Comparison of ENCODE assay signal across 8 mouse cellular contexts in the genomic region with DNA sequence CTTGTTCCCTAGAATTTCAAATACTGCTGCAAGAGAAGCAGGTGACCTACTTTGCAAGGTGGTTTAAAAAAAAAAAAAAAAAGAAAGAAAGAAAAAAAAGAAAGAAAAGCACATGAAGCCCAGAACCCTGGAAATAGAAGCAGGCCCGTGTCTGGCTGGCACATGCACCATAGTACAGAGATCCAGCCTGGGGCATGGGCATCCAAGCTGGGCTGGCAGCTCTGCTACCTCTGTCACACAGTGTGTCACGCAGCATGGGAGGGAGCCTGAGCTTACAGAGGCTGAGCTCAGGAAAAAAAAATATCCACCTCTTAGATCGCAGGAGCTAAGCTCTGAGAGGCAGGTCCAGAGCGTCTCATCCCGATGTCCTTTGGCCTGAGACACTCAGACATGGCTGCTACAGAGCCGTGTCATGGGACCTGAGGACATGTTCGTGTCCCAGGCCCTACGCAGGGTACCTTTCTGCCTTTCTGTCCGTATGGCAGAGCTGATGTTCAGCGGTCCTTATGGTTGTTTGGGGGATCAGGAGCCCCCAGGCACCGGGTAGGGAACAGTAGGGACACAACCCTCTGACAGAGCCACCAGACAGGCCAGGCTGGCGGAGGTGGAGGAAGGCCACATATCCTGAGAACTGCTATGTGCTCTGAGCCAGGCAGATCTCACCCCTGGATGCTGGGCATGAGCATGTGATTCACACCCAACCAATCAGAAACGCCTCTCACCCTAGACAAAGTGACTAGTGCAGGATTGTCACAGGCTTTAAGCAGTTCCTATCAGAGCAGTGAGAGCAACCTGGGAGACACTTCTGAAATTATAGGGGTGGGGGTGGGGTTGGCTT.
A peak's percentile ranks its signal among the peaks of the same experiment; 100 is the strongest.
DNase-seq lines count a peak whose midpoint lies in the region; ATAC-seq and TF ChIP-seq lines count a peak whose summit lies in the region.
"Had no signal": no experiment of that assay in that cellular context is flagged by ENCODE, and none has a peak within 500 bp of the region (broad histone marks: within the 10 kb centered on the region; RNA-seq: fewer than 3 reads in every experiment).

No protein-coding gene starts in this region.

- TF ChIP-seq RAD21 in MEL (IDR thresholded peaks at IDR 0.05; ENCODE audit: low read depth, low read length): no peak

- no peak overlapping the region for H3K9ac ChIP-seq in MEL (ENCODE audit: control insufficient read depth, low read depth, low read length, poor library complexity, severe bottlenecking)
- H3K9ac ChIP-seq in forebrain, postnatal 0 days: 0 out of 2 replicates have a peak overlapping the region, but pooled peaks have one; percentile 37
- peak overlapping the region; percentile 55 for H3K9ac ChIP-seq in midbrain, embryonic 13.5 days (replicated peaks)

- TF ChIP-seq CTCF in MEL (IDR thresholded peaks at IDR 0.05 in 2 of 3, conservative IDR thresholded peaks at IDR 0.05 in 1 of 3; ENCODE audit: control insufficient read depth in 1 of 3, insufficient read depth in 1 of 3, low read depth in 2 of 3, low read length in 3 of 3, poor library complexity in 1 of 3, severe bottlenecking in 1 of 3): no peak
- TF ChIP-seq CTCF in forebrain, postnatal 0 days (IDR thresholded peaks at IDR 0.05; ENCODE audit: low read depth): no peak

- H3K4me2 ChIP-seq in forebrain, postnatal 0 days (ENCODE audit: low read depth): no peak overlapping the region
- H3K4me2 ChIP-seq in midbrain, embryonic 13.5 days (replicated peaks): no peak overlapping the region

- no peak for TF ChIP-seq EP300 in MEL (IDR thresholded peaks at IDR 0.05; ENCODE audit: low read depth in 1 of 2, low read length in 2 of 2)

- DNase-seq in ES-CJ7 (ENCODE audit: low read depth, low spot score): peak; percentile 53
- peak; percentile 18 for DNase-seq in MEL (ENCODE audit: low read depth, low spot score)
- peak; percentile 78 for DNase-seq in forebrain, postnatal 0 days
- DNase-seq in c-Kit-positive CD71-positive TER-119-positive erythroid progenitor cells, embryonic 14.5 days (ENCODE audit: low spot score): no peak
- DNase-seq in kidney, adult 9 months: no peak
- DNase-seq in yolk sac, embryonic 10.5 days (ENCODE audit: low spot score): no peak
- DNase-seq: kidney, postnatal 4 days had no signal

- peak; percentile 97 for ATAC-seq in forebrain, postnatal 0 days
- peak; percentile 93 for ATAC-seq in midbrain, embryonic 13.5 days

- H3K4me1 ChIP-seq in MEL (ENCODE audit: control insufficient read depth in 1 of 2, insufficient read depth in 2 of 2, low read length in 2 of 2): no peaks in the 10 kb centered on the region
- peaks cover 11% of the 10 kb centered on the region for H3K4me1 ChIP-seq in forebrain, postnatal 0 days (ENCODE audit: insufficient read depth)
- peaks cover 14% of the 10 kb centered on the region for H3K4me1 ChIP-seq in midbrain, embryonic 13.5 days (replicated peaks)

- TF ChIP-seq POLR2A in MEL (IDR thresholded peaks at IDR 0.05; ENCODE audit: control insufficient read depth in 1 of 2, insufficient read depth in 1 of 2, low read depth in 1 of 2, low read length in 2 of 2, poor library complexity in 1 of 2): no peak

- no peaks in the 10 kb centered on the region for H3K36me3 ChIP-seq in MEL (ENCODE audit: control insufficient read depth in 1 of 2, insufficient read depth in 2 of 2, low read length in 2 of 2)
- peaks cover 19% of the 10 kb centered on the region for H3K36me3 ChIP-seq in forebrain, postnatal 0 days (ENCODE audit: insufficient read depth)
- peaks cover 13% of the 10 kb centered on the region for H3K36me3 ChIP-seq in midbrain, embryonic 13.5 days

- WGBS in forebrain, postnatal 0 days: 66% methylated on average over 13 of the region's 13 CpGs
- WGBS in midbrain, embryonic 13.5 days: 75% methylated on average over 13 of the region's 13 CpGs

- H3K9me3 ChIP-seq in MEL (replicated peaks; ENCODE audit: insufficient read depth, low read length): no peaks in the 10 kb centered on the region
- no peaks in the 10 kb centered on the region for H3K9me3 ChIP-seq in forebrain, postnatal 0 days (ENCODE audit: low read length)
- H3K9me3 ChIP-seq in midbrain, embryonic 13.5 days: no peaks in the 10 kb centered on the region

- no peak overlapping the region for H3K27ac ChIP-seq in MEL (ENCODE audit: control insufficient read depth, low read depth, low read length)
- peak overlapping the region; percentile 83 for H3K27ac ChIP-seq in forebrain, postnatal 0 days (ENCODE audit: low read depth, low read length)
- peak overlapping the region; percentile 82 for H3K27ac ChIP-seq in midbrain, embryonic 13.5 days

- no peak overlapping the region for H3K4me3 ChIP-seq in MEL (ENCODE audit: control insufficient read depth in 1 of 2, insufficient read depth in 1 of 2, low read depth in 2 of 2, low read length in 2 of 2)
- H3K4me3 ChIP-seq in forebrain, postnatal 0 days (ENCODE audit: low read depth, low read length): no peak overlapping the region
- no peak overlapping the region for H3K4me3 ChIP-seq in midbrain, embryonic 13.5 days (replicated peaks)

- H3K79me2 ChIP-seq in MEL (ENCODE audit: control insufficient read depth, insufficient read depth, low read length, poor library complexity): no peaks in the 10 kb centered on the region

- H3K27me3 ChIP-seq in MEL (ENCODE audit: control insufficient read depth in 1 of 2, insufficient read depth in 2 of 2, low read length in 2 of 2): no peaks in the 10 kb centered on the region
- no peaks in the 10 kb centered on the region for H3K27me3 ChIP-seq in forebrain, postnatal 0 days (ENCODE audit: insufficient read depth, low read length)
- H3K27me3 ChIP-seq in midbrain, embryonic 13.5 days: no peaks in the 10 kb centered on the region

TF ChIP-seq in MEL, 35 proteins besides CTCF, POLR2A, EP300 and RAD21:
- TF ChIP-seq JUND (IDR thresholded peaks at IDR 0.05; ENCODE audit: low read depth, low read length) (no peak), USF1 (IDR thresholded peaks at IDR 0.05; ENCODE audit: low read depth, low read length) (peak; percentile 47; the same call in 1 of the 2 replicates)

Comparison
In these comparisons a context has a peak if more than half of its experiments do, and no peak if none do; other contexts are left out.
1. DNase-seq: peak in ES-CJ7 (single experiment), MEL (single experiment) and forebrain, postnatal 0 days (single experiment); none in c-Kit-positive CD71-positive TER-119-positive erythroid progenitor cells, embryonic 14.5 days (single experiment), kidney, adult 9 months (single experiment) and yolk sac, embryonic 10.5 days (single experiment).